8 mouse cellular contexts compared by ENCODE assay signal in genomic region chr13:73626745-73627549, GRCm38 (mm10). TPM values are rescaled to one million over a fixed set of nuclear protein-coding genes. Genes with fewer than 3 reads are reported as not detected.
A peak's percentile ranks its signal among the peaks of the same experiment; 100 is the strongest.
DNase-seq lines count a peak whose midpoint lies in the region; ATAC-seq lines count a peak whose summit lies in the region.

Tert (plus strand) TSS chr13:73626911.

- peak within 1 kb of the TSS; percentile 55 for H3K4me3 ChIP-seq in forebrain, embryonic 14.5 days (ENCODE audit: low read depth, low read length)
- peak within 1 kb of the TSS; percentile 51 for H3K4me3 ChIP-seq in hindbrain, embryonic 15.5 days

- H3K4me1 ChIP-seq in forebrain, embryonic 14.5 days (ENCODE audit: control insufficient read depth, insufficient read depth, low read length), result peaks cover 10% of the 10 kb centered on the region
- H3K4me1 ChIP-seq in hindbrain, embryonic 15.5 days (replicated peaks), result peaks cover 28% of the 10 kb centered on the region

- peak within 1 kb of the TSS; percentile 96 for H3K4me2 ChIP-seq in forebrain, embryonic 14.5 days (ENCODE audit: low read length)
- H3K4me2 ChIP-seq in hindbrain, embryonic 15.5 days, result peak within 1 kb of the TSS; percentile 90

- H3K9ac ChIP-seq in forebrain, embryonic 14.5 days (ENCODE audit: low read length), result peak within 1 kb of the TSS; percentile 82
- peak within 1 kb of the TSS; percentile 65 for H3K9ac ChIP-seq in hindbrain, embryonic 15.5 days

- DNase-seq in NIH3T3 (ENCODE audit: low read depth), result peak; percentile 63
- peak; percentile 8 for DNase-seq in c-Kit-positive CD71-positive TER-119-positive erythroid progenitor cells, embryonic 14.5 days (ENCODE audit: low spot score)
- peak; percentile 69 for DNase-seq in forebrain, embryonic 14.5 days (ENCODE audit: low spot score)
- DNase-seq in left cerebral cortex, postnatal 25 days (ENCODE audit: low spot score in 2 of 2), result peak; percentile 37 to 46
- peak; percentile 15 to 18 for DNase-seq in right cerebral cortex, postnatal 36 days (ENCODE audit: low spot score in 2 of 2)

- 10% methylated on average over 47 of the region's 47 CpGs for WGBS in forebrain, embryonic 14.5 days
- WGBS in hindbrain, embryonic 15.5 days, result 7% methylated on average over 47 of the region's 47 CpGs

- H3K27me3 ChIP-seq in forebrain, embryonic 14.5 days (replicated peaks; ENCODE audit: control insufficient read depth, insufficient read depth, low read length), result no peaks in the 10 kb centered on the region
- no peaks in the 10 kb centered on the region for H3K27me3 ChIP-seq in hindbrain, embryonic 15.5 days

- no peaks in the 10 kb centered on the region for H3K9me3 ChIP-seq in forebrain, embryonic 14.5 days (replicated peaks; ENCODE audit: control insufficient read depth, low read length)
- no peaks in the 10 kb centered on the region for H3K9me3 ChIP-seq in hindbrain, embryonic 15.5 days

- peaks cover 7% of the 10 kb centered on the region; the same call in 1 of the 2 replicates for H3K36me3 ChIP-seq in forebrain, embryonic 14.5 days (ENCODE audit: control insufficient read depth, insufficient read depth, low read length)
- H3K36me3 ChIP-seq in hindbrain, embryonic 15.5 days, result peaks cover 5% of the 10 kb centered on the region; the same call in 1 of the 2 replicates

- intact Hi-C loops in left cerebral cortex, postnatal 25 days (cut with DNase I), result loop anchor here (5.0 kb wide), 2 partner anchors 115 to 200 kb away; no protein-coding TSS in a partner anchor

- peak; percentile 87 for ATAC-seq in forebrain, embryonic 14.5 days
- ATAC-seq in hindbrain, embryonic 15.5 days (ENCODE audit: low FRiP score, low read depth), result peak; percentile 89
- peak; percentile 48 for ATAC-seq in megakaryocyte-erythroid progenitor cell, adult 5-6 weeks (replicated peaks; ENCODE audit: low FRiP score, low TSS enrichment, poor library complexity, severe bottlenecking)
- ATAC-seq in erythroid progenitor cell, adult 5-6 weeks (replicated peaks; ENCODE audit: low FRiP score, poor library complexity, severe bottlenecking), result no peak

- peak within 1 kb of the TSS; percentile 21; the same call in 1 of the 2 replicates for H3K27ac ChIP-seq in forebrain, embryonic 14.5 days (ENCODE audit: low read depth, low read length)
- peak within 1 kb of the TSS; percentile 26; the same call in 1 of the 2 replicates for H3K27ac ChIP-seq in hindbrain, embryonic 15.5 days (replicated peaks)

RNA-seq across cellular contexts. Expression of gene Tert, which starts in this region (rescaled TPM):
- polyA plus RNA-seq in forebrain, embryonic 14.5 days (2014; fragmentation: Nextera tagmentation; extraction: Ambion mirVana), result 1.8 and 3.1 TPM in 2 replicates
- polyA plus RNA-seq in hindbrain, embryonic 15.5 days (2015; fragmentation: Nextera tagmentation; extraction: Ambion mirVana), result 6.4 and 7.0 TPM in 2 replicates
- total RNA-seq in left cerebral cortex, postnatal 25 days (2021), result 1 to 10 TPM; 2.2 to 2.3 TPM
- 3.2 TPM in 1 of 2 replicates, not detected in the other for total RNA-seq in megakaryocyte-erythroid progenitor cell, adult 5-6 weeks (2014; fragmentation: Nextera tagmentation)
- total RNA-seq in megakaryocyte-erythroid progenitor cell, adult 5-6 weeks (2017), result 0.53 and 6.0 TPM in 2 replicates
- total RNA-seq in erythroid progenitor cell, adult 5-6 weeks (2015; ENCODE audit: low replicate concordance), result 2.1 TPM in 1 of 2 replicates, not detected in the other
- total RNA-seq in erythroid progenitor cell, adult 5-6 weeks (2017; ENCODE audit: low replicate concordance), result 0.77 TPM in 1 of 2 replicates, not detected in the other

Comparison
In these comparisons a context has a peak if more than half of its experiments do, and no peak if none do; other contexts are left out.
1. DNase-seq: peak in every context shown above with its lines; median percentile 69 in forebrain, embryonic 14.5 days; 63 in NIH3T3; 42 in left cerebral cortex, postnatal 25 days; 16 in right cerebral cortex, postnatal 36 days; 8 in c-Kit-positive CD71-positive TER-119-positive erythroid progenitor cells, embryonic 14.5 days.